Mouse (Mus musculus) macrophage (primary cell): ENCODE measurements around the gene Kpna1. TPM values are rescaled to one million over a fixed set of nuclear protein-coding genes. Genes with fewer than 3 reads are reported as not detected.
"Not testable (repeated sequence)": the region's sequence is repeated elsewhere in the genome, so short reads cannot be mapped to it uniquely, and the experiment has no call there.

Experiments used
- H3K27ac ChIP-seq: fragments of 350-480 bp; formaldehyde crosslinking; 2 replicates; pipeline ENCODE4 v1.9.0; 2021
- H3K36me3 ChIP-seq: fragments of 350-480 bp; formaldehyde crosslinking; 2 replicates; pipeline ENCODE4 v1.9.0; 2021; ENCODE audit errors: inconsistent target
- H3K4me3 ChIP-seq: fragments of 350-480 bp; formaldehyde crosslinking; 2 replicates; pipeline ENCODE4 v1.9.0; 2021; ENCODE audit errors: inconsistent target
- H3K79me2 ChIP-seq: fragments of 350-480 bp; formaldehyde crosslinking; 2 replicates; pipeline ENCODE4 v1.9.0; 2021; ENCODE audit errors: inconsistent target
- WGBS: methylation state at CpG from one replicate; pipeline ENCODE4 v1.1.7; 2026; ENCODE audit warnings: inconsistent platforms; ENCODE audit not compliant: missing documents; 5-methylcytosine and 5-hydroxymethylcytosine counted together
- polyA plus RNA-seq: library from polyadenylated mRNA; stranded (reverse); fragments of 250-400 nt; gene quantifications from 3 replicates; pipeline ENCODE4 v1.2.4, GENCODE M21; 2018; ENCODE audit warnings: inconsistent platforms

Kpna1 gene
- polyA plus RNA-seq, 1 experiment from 2014 or later, result 28.5 TPM

GRCm38 (mm10) chr16:36040640-36041624 is 62.4 kb downstream of the Kpna1 start, which contains the start of gene Wdr5b:
Gene Wdr5b, plus strand, starts transcription at chr16:36041190.
- H3K27ac ChIP-seq, result peak within 1 kb of the TSS; percentile 52
- peak within 1 kb of the TSS; percentile 78 for H3K4me3 ChIP-seq
- peaks cover 2% of the 10 kb centered on the region; the same call in 1 of the 2 replicates for H3K36me3 ChIP-seq
- peaks cover 14% of the 10 kb centered on the region for H3K79me2 ChIP-seq
- WGBS, result 1% methylated on average over 38 of the region's 39 CpGs

GRCm38 (mm10) chr16:36041625-36042020 is 63.1 kb downstream of the Kpna1 start:
- WGBS, result 8% methylated on average over 11 of the region's 11 CpGs
- H3K4me3 ChIP-seq, result peak overlapping the region; percentile 78
- H3K79me2 ChIP-seq, result peaks cover 14% of the 10 kb centered on the region
- peak overlapping the region; percentile 52 for H3K27ac ChIP-seq
- peaks cover 6% of the 10 kb centered on the region; the same call in 1 of the 2 replicates for H3K36me3 ChIP-seq

GRCm38 (mm10) chr16:36043073-36043472 is 64.5 kb downstream of the Kpna1 start:
- peaks cover 6% of the 10 kb centered on the region; the same call in 1 of the 2 replicates for H3K36me3 ChIP-seq
- WGBS, result 93% methylated on average over 10 of the region's 10 CpGs
- no peak overlapping the region for H3K4me3 ChIP-seq
- peaks cover 14% of the 10 kb centered on the region for H3K79me2 ChIP-seq
- no peak overlapping the region for H3K27ac ChIP-seq

GRCm38 (mm10) chr16:36043964-36044363 is 65.4 kb downstream of the Kpna1 start:
- peaks cover 14% of the 10 kb centered on the region for H3K79me2 ChIP-seq
- 99% methylated on average over 4 of the region's 4 CpGs for WGBS
- H3K36me3 ChIP-seq, result peaks cover 6% of the 10 kb centered on the region; the same call in 1 of the 2 replicates
- H3K27ac ChIP-seq, result no peak overlapping the region
- no peak overlapping the region for H3K4me3 ChIP-seq

GRCm38 (mm10) chr16:36047538-36047937 is 69.0 kb downstream of the Kpna1 start:
- H3K4me3 ChIP-seq, result no peak overlapping the region
- peaks cover 2% of the 10 kb centered on the region; the same call in 1 of the 2 replicates for H3K79me2 ChIP-seq
- H3K36me3 ChIP-seq, result peaks cover 6% of the 10 kb centered on the region; the same call in 1 of the 2 replicates
- H3K27ac ChIP-seq, result no peak overlapping the region
- 100% methylated on average over 4 of the region's 4 CpGs for WGBS

- H3K36me3 ChIP-seq, result no peaks in the 10 kb centered on the region; the same call in 1 of the 2 replicates
- 95% methylated on average over 6 of the region's 6 CpGs for WGBS
These were observed 72.9 kb downstream of the Kpna1 start for GRCm38 (mm10) chr16:36051491-36051890.

GRCm38 (mm10) chr16:36053524-36054275 is 75.2 kb downstream of the Kpna1 start:
- 78% methylated on average over 6 of the region's 6 CpGs for WGBS
- no peak overlapping the region for H3K4me3 ChIP-seq
- no peaks in the 10 kb centered on the region for H3K79me2 ChIP-seq
- H3K27ac ChIP-seq, result no peak overlapping the region
- H3K36me3 ChIP-seq, result no peaks in the 10 kb centered on the region

More at GRCm38 (mm10) chr16:36051491-36051890, 72.9 kb downstream of the Kpna1 start:
- Histone ChIP-seq H3K79me2 (no peaks in the 10 kb centered on the region), H3K27ac (no peak overlapping the region), H3K4me3 (no peak overlapping the region)

GRCm38 (mm10) chr16:36054920-36055319 is 76.4 kb downstream of the Kpna1 start:
- Histone ChIP-seq H3K4me3 (no peak overlapping the region), H3K27ac (no peak overlapping the region), H3K79me2 (no peaks in the 10 kb centered on the region), H3K36me3 (no peaks in the 10 kb centered on the region)
- WGBS, result 97% methylated on average over 8 of the region's 8 CpGs

GRCm38 (mm10) chr16:36056416-36056815 is 77.9 kb downstream of the Kpna1 start:
- no peak overlapping the region for H3K27ac ChIP-seq
- no peak overlapping the region for H3K4me3 ChIP-seq
- H3K36me3 ChIP-seq, result no peaks in the 10 kb centered on the region
- H3K79me2 ChIP-seq, result no peaks in the 10 kb centered on the region
- WGBS, result 91% methylated on average over 11 of the region's 11 CpGs

GRCm38 (mm10) chr16:36057933-36058475 is 79.5 kb downstream of the Kpna1 start:
- no peak overlapping the region for H3K4me3 ChIP-seq
- no peak overlapping the region for H3K27ac ChIP-seq
- 94% methylated on average over 8 of the region's 8 CpGs for WGBS
- no peaks in the 10 kb centered on the region for H3K36me3 ChIP-seq
- H3K79me2 ChIP-seq, result no peaks in the 10 kb centered on the region

GRCm38 (mm10) chr16:36062534-36062933 is 84.0 kb downstream of the Kpna1 start:
- not testable (repeated sequence) for H3K4me3 ChIP-seq, H3K27ac ChIP-seq, H3K36me3 ChIP-seq, H3K79me2 ChIP-seq
- WGBS, result 100% methylated on average over 1 of the region's 1 CpGs

- H3K79me2 ChIP-seq, result no peaks in the 10 kb centered on the region
- no peak overlapping the region for H3K4me3 ChIP-seq
- no peak overlapping the region for H3K27ac ChIP-seq
- H3K36me3 ChIP-seq, result no peaks in the 10 kb centered on the region
- WGBS, result 93% methylated on average over 2 of the region's 2 CpGs
These were observed 84.8 kb downstream of the Kpna1 start for GRCm38 (mm10) chr16:36063315-36063714.

GRCm38 (mm10) chr16:36064904-36065303 is 86.4 kb downstream of the Kpna1 start:
- H3K36me3 ChIP-seq, result no peaks in the 10 kb centered on the region
- H3K4me3 ChIP-seq, result no peak overlapping the region
- peaks cover 11% of the 10 kb centered on the region; the same call in 1 of the 2 replicates for H3K79me2 ChIP-seq
- H3K27ac ChIP-seq, result no peak overlapping the region
- WGBS, result 92% methylated on average over 5 of the region's 5 CpGs

- Histone ChIP-seq H3K36me3 (no peaks in the 10 kb centered on the region), H3K4me3 (no peak overlapping the region), H3K27ac (no peak overlapping the region)
These were observed 89.1 kb downstream of the Kpna1 start for GRCm38 (mm10) chr16:36067694-36068093.

More at GRCm38 (mm10) chr16:36067694-36068093, 89.1 kb downstream of the Kpna1 start:
- peaks cover 30% of the 10 kb centered on the region for H3K79me2 ChIP-seq
- WGBS, result 41% methylated on average over 2 of the region's 2 CpGs
